ENCODE assay signal across 11 mouse cellular contexts in genomic region chr11:60197998-60198619, GRCm38 (mm10). TPM values are rescaled to one million over a fixed set of nuclear protein-coding genes. Genes with fewer than 3 reads are reported as not detected.
A peak's percentile ranks its signal among the peaks of the same experiment; 100 is the strongest.
DNase-seq lines count a peak whose midpoint lies in the region; ATAC-seq lines count a peak whose summit lies in the region.
"Had no signal": no experiment of that assay in that cellular context is flagged by ENCODE, and none has a peak within 500 bp of the region (broad histone marks: within the 10 kb centered on the region; RNA-seq: fewer than 3 reads in every experiment).

No protein-coding gene starts in this region.

- H3K36me3 ChIP-seq in hindbrain, embryonic 13.5 days: peaks cover 90% of the 10 kb centered on the region
- peaks cover 80% of the 10 kb centered on the region for H3K36me3 ChIP-seq in hindbrain, embryonic 12.5 days
- H3K36me3 ChIP-seq in neural tube, embryonic 13.5 days: peaks cover 90% of the 10 kb centered on the region

- DNase-seq in adrenal gland, postnatal 14 days: peak; percentile 54
- no peak for DNase-seq in adrenal gland, adult 18-20 months (ENCODE audit: low spot score in 2 of 2)
- DNase-seq in ovary, postnatal 36 days (ENCODE audit: low spot score): peak; percentile 58
- no peak for DNase-seq in ovary, postnatal 10 days (ENCODE audit: low spot score)
- no peak for DNase-seq in right cerebral cortex, adult 2 months (ENCODE audit: low spot score in 2 of 2)
- DNase-seq: heart, postnatal 10 days had no signal

- WGBS in hindbrain, embryonic 13.5 days: 77% methylated on average over 24 of the region's 24 CpGs
- 85% methylated on average over 24 of the region's 24 CpGs for WGBS in hindbrain, embryonic 12.5 days
- 81% methylated on average over 24 of the region's 24 CpGs for WGBS in neural tube, embryonic 13.5 days

- peak overlapping the region; percentile 2; the same call in 1 of the 2 replicates for H3K9ac ChIP-seq in hindbrain, embryonic 13.5 days
- no peak overlapping the region for H3K9ac ChIP-seq in hindbrain, embryonic 12.5 days
- no peak overlapping the region for H3K9ac ChIP-seq in neural tube, embryonic 13.5 days
- H3K9ac ChIP-seq: lung, embryonic 15.5 days had no signal

- peaks cover 31% of the 10 kb centered on the region for H3K4me1 ChIP-seq in hindbrain, embryonic 13.5 days (replicated peaks)
- H3K4me1 ChIP-seq in hindbrain, embryonic 12.5 days: peaks cover 25% of the 10 kb centered on the region
- H3K4me1 ChIP-seq in neural tube, embryonic 13.5 days (replicated peaks): peaks cover 29% of the 10 kb centered on the region

- H3K27ac ChIP-seq in hindbrain, embryonic 13.5 days: peak overlapping the region; percentile 64
- no peak overlapping the region; the same call in 1 of the 2 replicates for H3K27ac ChIP-seq in hindbrain, embryonic 12.5 days
- peak overlapping the region; percentile 61 for H3K27ac ChIP-seq in neural tube, embryonic 13.5 days (replicated peaks)
- H3K27ac ChIP-seq: lung, embryonic 15.5 days had no signal

- no peaks in the 10 kb centered on the region for H3K27me3 ChIP-seq in hindbrain, embryonic 13.5 days
- no peaks in the 10 kb centered on the region for H3K27me3 ChIP-seq in hindbrain, embryonic 12.5 days
- H3K27me3 ChIP-seq in neural tube, embryonic 13.5 days: no peaks in the 10 kb centered on the region
- H3K27me3 ChIP-seq: lung, embryonic 15.5 days had no signal

- peaks cover 4% of the 10 kb centered on the region; the same call in 1 of the 2 replicates for H3K9me3 ChIP-seq in hindbrain, embryonic 13.5 days
- H3K9me3 ChIP-seq in hindbrain, embryonic 12.5 days (replicated peaks): peaks cover 15% of the 10 kb centered on the region
- 0 out of 2 replicates have a peak, but pooled peaks cover 8% of the 10 kb centered on the region for H3K9me3 ChIP-seq in neural tube, embryonic 13.5 days
- H3K9me3 ChIP-seq: lung, embryonic 15.5 days had no signal

- H3K4me3 ChIP-seq in hindbrain, embryonic 13.5 days: no peak overlapping the region
- no peak overlapping the region for H3K4me3 ChIP-seq in hindbrain, embryonic 12.5 days
- H3K4me3 ChIP-seq in neural tube, embryonic 13.5 days: no peak overlapping the region
- H3K4me3 ChIP-seq: lung, embryonic 15.5 days had no signal

- ATAC-seq in hindbrain, embryonic 13.5 days (ENCODE audit: low FRiP score): no peak
- ATAC-seq in hindbrain, embryonic 12.5 days (ENCODE audit: low FRiP score): no peak
- ATAC-seq in neural tube, embryonic 13.5 days (ENCODE audit: low read depth): no peak
- ATAC-seq: activated CD4-positive, CD25-positive, alpha-beta regulatory T cell, adult 4 months had no signal

- H3K4me2 ChIP-seq in hindbrain, embryonic 13.5 days: no peak overlapping the region
- no peak overlapping the region for H3K4me2 ChIP-seq in hindbrain, embryonic 12.5 days (replicated peaks)
- no peak overlapping the region for H3K4me2 ChIP-seq in neural tube, embryonic 13.5 days
- H3K4me2 ChIP-seq: lung, embryonic 15.5 days had no signal

RNA-seq across cellular contexts. Expression of gene Srebf1, which starts 24.3 kb away (rescaled TPM):
- total RNA-seq in adrenal gland, postnatal 14 days (2021): 102 and 130 TPM in 2 replicates
- 100 to 1,000 TPM; 141 to 185 TPM for total RNA-seq in adrenal gland, adult 18-20 months (2021)
- 38.2 and 43.9 TPM in 2 replicates for polyA plus RNA-seq in hindbrain, embryonic 13.5 days (2015; fragmentation: Nextera tagmentation; extraction: Ambion mirVana)
- polyA plus RNA-seq in hindbrain, embryonic 12.5 days (2016; fragmentation: Nextera tagmentation; extraction: Ambion mirVana): 49.2 and 51.9 TPM in 2 replicates
- polyA plus RNA-seq in neural tube, embryonic 13.5 days (2015; fragmentation: Nextera tagmentation; extraction: Ambion mirVana): 30.6 and 38.5 TPM in 2 replicates

Comparison
In these comparisons a context has a peak if more than half of its experiments do, and no peak if none do; other contexts are left out.
1. DNase-seq: peak in adrenal gland, postnatal 14 days (single experiment) and ovary, postnatal 36 days (single experiment); none in adrenal gland, adult 18-20 months (0 of 2), ovary, postnatal 10 days (single experiment) and right cerebral cortex, adult 2 months (0 of 2).